ENCODE assay signal across 13 mouse cellular contexts in genomic region chr17:83978858-83979470, GRCm38 (mm10).
DNase-seq lines count a peak whose midpoint lies in the region; ATAC-seq lines count a peak whose summit lies in the region.
"Had no signal": no experiment of that assay in that cellular context is flagged by ENCODE, and none has a peak within 500 bp of the region (broad histone marks: within the 10 kb centered on the region; RNA-seq: fewer than 3 reads in every experiment).

No protein-coding gene starts in this region.

- WGBS in heart, embryonic 10.5 days, result 66% methylated on average over 7 of the region's 7 CpGs
- 67% methylated on average over 7 of the region's 7 CpGs for WGBS in midbrain, embryonic 10.5 days
- WGBS in midbrain, embryonic 13.5 days, result 77% methylated on average over 7 of the region's 7 CpGs
- WGBS in embryonic facial prominence, embryonic 15.5 days, result 42% methylated on average over 7 of the region's 7 CpGs

- no peaks in the 10 kb centered on the region for H3K9me3 ChIP-seq in heart, embryonic 10.5 days
- H3K9me3 ChIP-seq in midbrain, embryonic 10.5 days (replicated peaks), result no peaks in the 10 kb centered on the region
- no peaks in the 10 kb centered on the region for H3K9me3 ChIP-seq in midbrain, embryonic 13.5 days
- no peaks in the 10 kb centered on the region for H3K9me3 ChIP-seq in embryonic facial prominence, embryonic 15.5 days (replicated peaks)
- H3K9me3 ChIP-seq: intestine, embryonic 15.5 days had no signal

- H3K27ac ChIP-seq in heart, embryonic 10.5 days, result peak overlapping the region; percentile 65; the same call in 1 of the 2 replicates
- H3K27ac ChIP-seq in midbrain, embryonic 10.5 days (replicated peaks), result peak overlapping the region; percentile 39; the same call in 1 of the 2 replicates
- H3K27ac ChIP-seq in midbrain, embryonic 13.5 days, result no peak overlapping the region
- H3K27ac ChIP-seq in embryonic facial prominence, embryonic 15.5 days (replicated peaks), result peak overlapping the region; percentile 80
- H3K27ac ChIP-seq: intestine, embryonic 15.5 days; liver, embryonic 14.5 days had no signal

- no peak overlapping the region for H3K9ac ChIP-seq in midbrain, embryonic 13.5 days (replicated peaks)
- H3K9ac ChIP-seq in embryonic facial prominence, embryonic 15.5 days, result no peak overlapping the region; the same call in 1 of the 2 replicates
- H3K9ac ChIP-seq: intestine, embryonic 15.5 days; liver, embryonic 14.5 days had no signal

- H3K4me2 ChIP-seq in midbrain, embryonic 13.5 days (replicated peaks), result no peak overlapping the region
- H3K4me2 ChIP-seq in embryonic facial prominence, embryonic 15.5 days (replicated peaks), result no peak overlapping the region
- H3K4me2 ChIP-seq: intestine, embryonic 15.5 days had no signal

- ATAC-seq in midbrain, embryonic 13.5 days, result no peak
- peak; percentile 44 for ATAC-seq in embryonic facial prominence, embryonic 15.5 days (ENCODE audit: insufficient number of reproducible peaks, low FRiP score, low TSS enrichment, low read depth)
- no peak for ATAC-seq in monocyte, adult 5-6 weeks (replicated peaks; ENCODE audit: insufficient number of reproducible peaks, low FRiP score, low TSS enrichment, poor library complexity, severe bottlenecking)
- ATAC-seq: intestine, embryonic 15.5 days had no signal

- no peak overlapping the region for H3K4me3 ChIP-seq in heart, embryonic 10.5 days
- no peak overlapping the region for H3K4me3 ChIP-seq in midbrain, embryonic 10.5 days
- H3K4me3 ChIP-seq in midbrain, embryonic 13.5 days (replicated peaks), result no peak overlapping the region
- H3K4me3 ChIP-seq in embryonic facial prominence, embryonic 15.5 days (replicated peaks), result no peak overlapping the region
- H3K4me3 ChIP-seq: intestine, embryonic 15.5 days had no signal

- H3K4me1 ChIP-seq in heart, embryonic 10.5 days, result peaks cover 33% of the 10 kb centered on the region
- H3K4me1 ChIP-seq in midbrain, embryonic 10.5 days, result peaks cover 33% of the 10 kb centered on the region
- H3K4me1 ChIP-seq in midbrain, embryonic 13.5 days (replicated peaks), result 0 out of 2 replicates have a peak, but pooled peaks cover 9% of the 10 kb centered on the region
- peaks cover 58% of the 10 kb centered on the region for H3K4me1 ChIP-seq in embryonic facial prominence, embryonic 15.5 days

- no peak for DNase-seq in heart, embryonic 10.5 days (ENCODE audit: low spot score)
- no peak for DNase-seq in heart, postnatal 4 days
- DNase-seq in midbrain, embryonic 10.5 days (ENCODE audit: low spot score), result no peak
- DNase-seq in cerebellum, postnatal 36 days, result no peak
- no peak for DNase-seq in left cerebral cortex, adult 9 months (ENCODE audit: low spot score in 2 of 2)
- DNase-seq: adrenal gland, postnatal 10 days; heart, adult 18-20 months; thymus, postnatal 25 days had no signal

- H3K27me3 ChIP-seq in heart, embryonic 10.5 days (ENCODE audit: insufficient read depth, poor library complexity, severe bottlenecking), result no peaks in the 10 kb centered on the region
- H3K27me3 ChIP-seq in midbrain, embryonic 10.5 days (ENCODE audit: low read depth, poor library complexity, severe bottlenecking), result 0 out of 2 replicates have a peak, but pooled peaks cover 7% of the 10 kb centered on the region
- no peaks in the 10 kb centered on the region for H3K27me3 ChIP-seq in midbrain, embryonic 13.5 days
- H3K27me3 ChIP-seq in embryonic facial prominence, embryonic 15.5 days, result no peaks in the 10 kb centered on the region
- H3K27me3 ChIP-seq: intestine, embryonic 15.5 days had no signal

- no peaks in the 10 kb centered on the region for H3K36me3 ChIP-seq in heart, embryonic 10.5 days
- no peaks in the 10 kb centered on the region for H3K36me3 ChIP-seq in midbrain, embryonic 10.5 days
- no peaks in the 10 kb centered on the region for H3K36me3 ChIP-seq in midbrain, embryonic 13.5 days
- no peaks in the 10 kb centered on the region for H3K36me3 ChIP-seq in embryonic facial prominence, embryonic 15.5 days
- H3K36me3 ChIP-seq: intestine, embryonic 15.5 days had no signal
